Mouse (Mus musculus): ENCODE results near the gene Rapgef5.

DNA sequence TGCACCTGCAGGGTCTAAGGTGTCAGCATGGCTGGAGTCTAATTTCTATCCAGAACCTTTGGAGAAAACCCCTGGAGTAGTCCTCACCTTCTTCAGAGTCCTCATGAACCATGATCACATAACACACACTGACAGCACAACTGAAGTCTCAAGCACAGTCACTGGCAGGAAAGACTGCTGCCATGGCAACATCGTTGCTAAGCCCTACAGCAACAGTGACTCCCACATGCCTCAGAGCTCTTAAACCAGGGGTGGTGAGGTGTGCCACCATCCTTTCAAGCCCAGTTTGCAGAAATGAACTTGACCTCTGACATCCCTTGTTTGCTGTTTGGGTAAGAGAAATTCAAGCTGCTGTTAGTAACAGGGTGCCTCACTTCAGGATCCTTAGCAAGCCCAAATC lies 245.4 kb downstream of the Rapgef5 start:
- no peak for TF ChIP-seq BHLHE40 (IDR thresholded peaks at IDR 0.05; ENCODE audit: borderline replicate concordance, low read depth, low read length)
- no peak for TF ChIP-seq JUND (IDR thresholded peaks at IDR 0.05; ENCODE audit: low read depth, low read length)
- no peak for TF ChIP-seq RAD21 (IDR thresholded peaks at IDR 0.05; ENCODE audit: low read depth, low read length)
- no peak for TF ChIP-seq POLR2A (IDR thresholded peaks at IDR 0.05; ENCODE audit: control insufficient read depth in 1 of 2, insufficient read depth in 1 of 2, low read depth in 1 of 2, low read length in 2 of 2, poor library complexity in 1 of 2)

All from MEL (cell line).